Mouse (Mus musculus) limb, embryonic 11.5 days (tissue): ENCODE results near the gene P3h3. TPM values are rescaled to one million over a fixed set of nuclear protein-coding genes. Genes with fewer than 3 reads are reported as not detected.
"Not testable (repeated sequence)": the region's sequence is repeated elsewhere in the genome, so short reads cannot be mapped to it uniquely, and the experiment has no call there.

Experiments
- ATAC-seq: fragments of 200-750 bp; cut with Nextera tagmentation; 2 replicates; pipeline ENCODE4 v1.8.0; 2017; ENCODE audit warnings: low read depth; ENCODE audit not compliant: insufficient number of reproducible peaks, low FRiP score, low TSS enrichment
- DNase-seq: peaks from one replicate; pipeline ENCODE4 v3.0.0-alpha.2; 2015; ENCODE audit warnings: low spot score
- H3K27ac ChIP-seq: fragments of 300-500 bp; sonication (generic); replicated peaks from 2 replicates; pipeline ENCODE4 v1.5.1; 2014; ENCODE audit warnings: low read depth, mild to moderate bottlenecking, low read length
- H3K27me3 ChIP-seq: fragments of 300-500 bp; sonication (generic); 2 replicates; pipeline ENCODE4 v1.6.1; 2014; ENCODE audit warnings: mild to moderate bottlenecking, low read length, mixed read lengths; ENCODE audit not compliant: control insufficient read depth, insufficient read depth
- H3K36me3 ChIP-seq: fragments of 300-500 bp; sonication (generic); 2 replicates; pipeline ENCODE4 v1.6.1; 2014; ENCODE audit warnings: mild to moderate bottlenecking, low read length, moderate library complexity, mixed read lengths; ENCODE audit not compliant: control insufficient read depth, insufficient read depth
- H3K4me1 ChIP-seq: fragments of 300-500 bp; sonication (generic); 2 replicates; pipeline ENCODE4 v1.6.1; 2014; ENCODE audit warnings: low read length, mixed read lengths; ENCODE audit not compliant: control insufficient read depth, insufficient read depth
- H3K4me2 ChIP-seq: fragments of 300-500 bp; sonication (generic); 2 replicates; pipeline ENCODE4 v1.6.1; 2014; ENCODE audit warnings: low read depth, mild to moderate bottlenecking, moderate library complexity; ENCODE audit not compliant: severe bottlenecking
- H3K4me3 ChIP-seq: fragments of 300-500 bp; sonication (generic); 2 replicates; pipeline ENCODE4 v1.5.1; 2014; ENCODE audit warnings: low read depth, low read length
- H3K9ac ChIP-seq: fragments of 300-500 bp; sonication (generic); 2 replicates; pipeline ENCODE4 v1.6.1; 2014; ENCODE audit warnings: mild to moderate bottlenecking, low read length
- H3K9me3 ChIP-seq: fragments of 300-500 bp; sonication (generic); 2 replicates; pipeline ENCODE4 v1.6.1; 2016; ENCODE audit warnings: low read length; ENCODE audit not compliant: control insufficient read depth
- WGBS: fragments of 180-500 bp; shearing (Covaris S2); extraction: QIAGEN DNeasy Blood & Tissue Kit; methylation state at CpG from one replicate; pipeline ENCODE4 v1.1.7; 2014; 5-methylcytosine and 5-hydroxymethylcytosine counted together
- polyA plus RNA-seq: library from polyadenylated mRNA; unstranded; fragments of >200 nt; fragmentation: Nextera tagmentation; extraction: Ambion mirVana; gene quantifications from 2 replicates; pipeline ENCODE4 v1.2.1, GENCODE M21; 2014

The P3h3 gene
- polyA plus RNA-seq, 1 experiment from 2014 or later: 23.1 TPM

- Histone ChIP-seq H3K4me3 (no peak overlapping the region), H3K9me3 (no peaks in the 10 kb centered on the region), H3K27ac (no peak overlapping the region), H3K4me1 (no peaks in the 10 kb centered on the region), H3K27me3 (no peaks in the 10 kb centered on the region), H3K36me3 (no peaks in the 10 kb centered on the region), H3K4me2 (no peak overlapping the region), H3K9ac (no peak overlapping the region)
- 60% methylated on average over 3 of the region's 3 CpGs for WGBS
- DNase-seq: no peak
- ATAC-seq: no peak
These were observed 40.8 kb upstream of the P3h3 start for GRCm38 (mm10) chr6:124898359-124898758.

GRCm38 (mm10) chr6:124894113-124894512, 36.6 kb upstream of the P3h3 start:
- H3K27me3 ChIP-seq, H3K9me3 ChIP-seq, H3K4me1 ChIP-seq, H3K4me2 ChIP-seq, H3K4me3 ChIP-seq, H3K27ac ChIP-seq, ATAC-seq, H3K36me3 ChIP-seq, DNase-seq, H3K9ac ChIP-seq: not testable (repeated sequence)
- WGBS: 74% methylated on average over 2 of the region's 2 CpGs

GRCm38 (mm10) chr6:124890997-124891396, 33.4 kb upstream of the P3h3 start:
- no peak overlapping the region for H3K27ac ChIP-seq
- WGBS: 60% methylated on average over 6 of the region's 6 CpGs
- no peaks in the 10 kb centered on the region for H3K36me3 ChIP-seq
- no peak overlapping the region for H3K9ac ChIP-seq
- H3K4me2 ChIP-seq: no peak overlapping the region
- DNase-seq: no peak
- H3K9me3 ChIP-seq: no peaks in the 10 kb centered on the region
- H3K4me3 ChIP-seq: no peak overlapping the region
- H3K27me3 ChIP-seq: no peaks in the 10 kb centered on the region
- no peaks in the 10 kb centered on the region for H3K4me1 ChIP-seq
- no peak for ATAC-seq

- Histone ChIP-seq H3K4me1 (no peaks in the 10 kb centered on the region), H3K36me3 (no peaks in the 10 kb centered on the region), H3K4me3 (no peak overlapping the region), H3K27me3 (no peaks in the 10 kb centered on the region), H3K9ac (no peak overlapping the region), H3K27ac (no peak overlapping the region), H3K4me2 (no peak overlapping the region), H3K9me3 (no peaks in the 10 kb centered on the region)
- 94% methylated on average over 6 of the region's 6 CpGs for WGBS
- DNase-seq: no peak
- ATAC-seq: no peak
These were observed 31.1 kb upstream of the P3h3 start for GRCm38 (mm10) chr6:124888555-124889125.

- Histone ChIP-seq H3K4me2 (no peak within 1 kb of the TSS), H3K27me3 (no peaks in the 10 kb centered on the region), H3K4me3 (no peak within 1 kb of the TSS), H3K9ac (no peak within 1 kb of the TSS), H3K4me1 (no peaks in the 10 kb centered on the region), H3K36me3 (no peaks in the 10 kb centered on the region), H3K9me3 (no peaks in the 10 kb centered on the region), H3K27ac (no peak within 1 kb of the TSS)
- DNase-seq: no peak
- WGBS: 87% methylated on average over 9 of the region's 9 CpGs
- no peak for ATAC-seq
These were observed 30.4 kb upstream of the P3h3 start, which contains the start of gene Cd4 for GRCm38 (mm10) chr6:124887986-124888385. Cd4 (minus strand) TSS chr6:124888221.

GRCm38 (mm10) chr6:124885956-124886381, 28.4 kb upstream of the P3h3 start:
- Histone ChIP-seq H3K4me1 (no peaks in the 10 kb centered on the region), H3K4me2 (no peak overlapping the region), H3K27me3 (no peaks in the 10 kb centered on the region), H3K9me3 (no peaks in the 10 kb centered on the region), H3K27ac (no peak overlapping the region), H3K9ac (no peak overlapping the region), H3K4me3 (no peak overlapping the region), H3K36me3 (no peaks in the 10 kb centered on the region)
- 94% methylated on average over 8 of the region's 8 CpGs for WGBS
- ATAC-seq (no peak), DNase-seq (no peak)

GRCm38 (mm10) chr6:124884714-124885500, 27.4 kb upstream of the P3h3 start:
- H3K27me3 ChIP-seq: no peaks in the 10 kb centered on the region
- H3K27ac ChIP-seq: no peak overlapping the region
- H3K36me3 ChIP-seq: no peaks in the 10 kb centered on the region
- H3K4me2 ChIP-seq: no peak overlapping the region
- no peaks in the 10 kb centered on the region for H3K9me3 ChIP-seq
- ATAC-seq (no peak), DNase-seq (no peak)
- 78% methylated on average over 10 of the region's 10 CpGs for WGBS
- H3K9ac ChIP-seq: no peak overlapping the region
- no peaks in the 10 kb centered on the region for H3K4me1 ChIP-seq
- no peak overlapping the region for H3K4me3 ChIP-seq

- Histone ChIP-seq H3K4me2 (no peak overlapping the region), H3K4me3 (no peak overlapping the region), H3K27ac (no peak overlapping the region), H3K9ac (no peak overlapping the region), H3K4me1 (no peaks in the 10 kb centered on the region), H3K27me3 (no peaks in the 10 kb centered on the region), H3K9me3 (no peaks in the 10 kb centered on the region), H3K36me3 (no peaks in the 10 kb centered on the region)
- no peak for ATAC-seq
- 85% methylated on average over 10 of the region's 10 CpGs for WGBS
- DNase-seq: no peak
These were observed 25.8 kb upstream of the P3h3 start for GRCm38 (mm10) chr6:124883351-124883750.
